Mouse (Mus musculus) forebrain, postnatal 0 days (tissue): Measurements from ENCODE around the gene Tspan9. TPM values are rescaled to one million over a fixed set of nuclear protein-coding genes. Genes with fewer than 3 reads are reported as not detected.

Source experiments
- ATAC-seq: fragments of 200-750 bp; cut with Nextera tagmentation; 2 replicates; pipeline ENCODE4 v1.8.0; 2017; ENCODE audit warnings: mild to moderate bottlenecking, moderate library complexity
- DNase-seq: peaks from one replicate; pipeline ENCODE4 v3.0.0-alpha.2; 2015
- H3K27ac ChIP-seq: fragments of 300-500 bp; sonication (generic); 2 replicates; pipeline ENCODE4 v1.5.1; 2014; ENCODE audit warnings: low read depth, mild to moderate bottlenecking, antibody characterized with exemption, low read length, moderate library complexity, mixed read lengths
- H3K27me3 ChIP-seq: fragments of 300-500 bp; sonication (generic); 2 replicates; pipeline ENCODE4 v1.6.1; 2014; ENCODE audit warnings: mild to moderate bottlenecking, low read length, mixed read lengths; ENCODE audit not compliant: insufficient read depth
- H3K36me3 ChIP-seq: fragments of 300-500 bp; sonication (generic); 2 replicates; pipeline ENCODE4 v1.6.1; 2014; ENCODE audit warnings: mild to moderate bottlenecking, moderate library complexity; ENCODE audit not compliant: insufficient read depth
- H3K4me1 ChIP-seq: fragments of 300-500 bp; sonication (generic); 2 replicates; pipeline ENCODE4 v1.6.1; 2014; ENCODE audit warnings: antibody characterized with exemption; ENCODE audit not compliant: insufficient read depth
- H3K4me2 ChIP-seq: fragments of 300-500 bp; sonication (generic); 2 replicates; pipeline ENCODE4 v1.6.1; 2014; ENCODE audit warnings: low read depth, mild to moderate bottlenecking, moderate library complexity
- H3K4me3 ChIP-seq: fragments of 300-500 bp; sonication (generic); 2 replicates; pipeline ENCODE4 v1.5.1; 2014; ENCODE audit warnings: low read depth, low read length, mixed read lengths
- H3K9ac ChIP-seq: fragments of 300-500 bp; sonication (generic); 2 replicates; pipeline ENCODE4 v1.6.1; 2014; ENCODE audit warnings: mild to moderate bottlenecking
- H3K9me3 ChIP-seq: fragments of 300-500 bp; sonication (generic); 2 replicates; pipeline ENCODE4 v1.6.1; 2016; ENCODE audit warnings: low read length
- CTCF ChIP-seq: sonication (generic); IDR thresholded peaks from 2 replicates; pipeline ENCODE4 v1.5.1; 2016; ENCODE audit warnings: antibody characterized with exemption, control low read depth, low read depth
- WGBS: fragments of 180-500 bp; shearing (Covaris S2); extraction: QIAGEN DNeasy Blood & Tissue Kit; methylation state at CpG from one replicate; pipeline ENCODE4 v1.1.7; 2014; 5-methylcytosine and 5-hydroxymethylcytosine counted together
- polyA plus RNA-seq: library from polyadenylated mRNA; unstranded; fragments of >200 nt; fragmentation: Nextera tagmentation; extraction: Ambion mirVana; gene quantifications from 2 replicates; pipeline ENCODE4 v1.2.1, GENCODE M21; 2015
- total RNA-seq: library from RNA; depleted of rRNA; stranded (reverse); fragments of >200 nt; gene quantifications from 2 replicates; pipeline ENCODE4 v1.2.3, GENCODE M21; 2014

Gene Tspan9
- total and polyA plus RNA-seq, 2 experiments from 2014 or later, result 63.9 to 150 TPM

GRCm38 (mm10) chr6:128125464-128125863 is 17.9 kb downstream of the Tspan9 start:
- H3K9ac ChIP-seq, result no peak overlapping the region
- no peaks in the 10 kb centered on the region for H3K27me3 ChIP-seq
- ATAC-seq (no peak), DNase-seq (no peak)
- H3K27ac ChIP-seq, result no peak overlapping the region
- no peaks in the 10 kb centered on the region for H3K9me3 ChIP-seq
- H3K36me3 ChIP-seq, result no peaks in the 10 kb centered on the region
- 0 out of 2 replicates have a peak, but pooled peaks cover 3% of the 10 kb centered on the region for H3K4me1 ChIP-seq
- H3K4me2 ChIP-seq, result no peak overlapping the region
- no peak overlapping the region for H3K4me3 ChIP-seq
- WGBS, result 78% methylated on average over 3 of the region's 3 CpGs
- no peak for TF ChIP-seq CTCF

DNA sequence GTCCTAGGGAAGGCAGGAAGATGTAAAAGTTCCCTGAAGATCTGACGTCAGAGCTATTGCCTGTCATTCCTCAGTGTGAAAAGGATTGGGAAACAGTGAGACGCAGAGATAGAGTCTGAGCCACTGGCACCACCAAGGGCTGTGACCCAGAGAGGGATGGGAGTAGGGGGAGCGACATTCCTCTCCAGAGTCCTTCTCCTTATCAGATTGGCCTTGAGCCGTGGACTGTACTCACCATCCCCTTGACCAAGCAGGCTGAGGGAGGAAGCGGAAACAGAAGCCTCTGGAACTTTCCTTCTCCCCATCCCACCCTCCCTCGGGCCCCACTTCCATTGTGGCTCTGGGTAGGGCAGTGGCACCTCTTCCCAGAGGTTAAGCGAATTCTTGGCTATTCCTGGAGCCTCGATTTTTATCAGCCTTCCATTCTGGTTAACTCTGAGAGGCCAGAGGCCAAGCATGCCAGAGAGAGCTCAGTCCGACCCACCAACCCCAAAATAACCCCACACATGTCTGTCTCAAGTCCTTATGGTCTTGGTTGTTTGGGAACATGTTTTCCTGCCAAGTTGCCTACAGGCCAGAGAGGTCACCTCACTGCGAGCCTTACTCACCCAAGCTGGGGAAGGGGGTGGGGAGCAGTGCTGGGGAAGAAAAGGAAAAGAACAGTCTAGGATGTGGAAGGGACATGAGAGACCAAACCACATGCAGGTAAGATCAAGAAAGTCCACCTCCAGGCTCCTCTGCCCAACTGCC is 19.0 kb downstream of the Tspan9 start:
- no peak for DNase-seq
- no peaks in the 10 kb centered on the region for H3K36me3 ChIP-seq
- H3K9me3 ChIP-seq, result no peaks in the 10 kb centered on the region

DNA sequence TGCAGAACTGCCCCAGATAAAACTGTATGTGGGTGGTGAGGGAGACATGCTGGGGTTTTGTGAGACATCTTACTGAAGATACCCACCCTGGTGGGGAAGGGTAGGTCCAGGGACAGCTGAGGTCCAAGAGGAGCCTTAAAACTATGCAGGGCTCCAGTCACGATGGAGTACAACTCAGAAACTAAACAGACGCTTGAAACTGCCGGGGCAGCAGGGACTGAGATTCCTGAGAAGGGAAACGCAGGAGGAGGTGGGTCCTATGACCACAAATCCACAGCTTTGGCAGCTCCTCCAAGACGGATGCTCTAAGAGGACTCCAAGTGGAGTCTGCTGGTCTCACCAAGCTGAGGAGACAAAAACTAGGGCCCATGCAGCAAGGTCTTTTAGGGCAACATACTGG is 21.3 kb downstream of the Tspan9 start:
- peak overlapping the region; percentile 62 for H3K27ac ChIP-seq
- DNase-seq (no peak), ATAC-seq (no peak)
- no peak overlapping the region for H3K4me3 ChIP-seq
- 0 out of 2 replicates have a peak, but pooled peaks cover 3% of the 10 kb centered on the region for H3K4me1 ChIP-seq
- H3K36me3 ChIP-seq, result no peaks in the 10 kb centered on the region
- H3K27me3 ChIP-seq, result no peaks in the 10 kb centered on the region
- 64% methylated on average over 5 of the region's 5 CpGs for WGBS
- no peaks in the 10 kb centered on the region for H3K9me3 ChIP-seq
- no peak overlapping the region for H3K9ac ChIP-seq
- no peak overlapping the region for H3K4me2 ChIP-seq
- no peak for TF ChIP-seq CTCF

More for the DNA sequence above, 19.0 kb downstream of the Tspan9 start:
- no peak overlapping the region for H3K4me2 ChIP-seq
- TF ChIP-seq CTCF, result no peak
- H3K27ac ChIP-seq, result no peak overlapping the region
- H3K4me1 ChIP-seq, result 0 out of 2 replicates have a peak, but pooled peaks cover 3% of the 10 kb centered on the region
- H3K9ac ChIP-seq, result no peak overlapping the region
- WGBS, result 82% methylated on average over 10 of the region's 10 CpGs
- no peak for ATAC-seq
- no peak overlapping the region for H3K4me3 ChIP-seq
- no peaks in the 10 kb centered on the region for H3K27me3 ChIP-seq

DNA sequence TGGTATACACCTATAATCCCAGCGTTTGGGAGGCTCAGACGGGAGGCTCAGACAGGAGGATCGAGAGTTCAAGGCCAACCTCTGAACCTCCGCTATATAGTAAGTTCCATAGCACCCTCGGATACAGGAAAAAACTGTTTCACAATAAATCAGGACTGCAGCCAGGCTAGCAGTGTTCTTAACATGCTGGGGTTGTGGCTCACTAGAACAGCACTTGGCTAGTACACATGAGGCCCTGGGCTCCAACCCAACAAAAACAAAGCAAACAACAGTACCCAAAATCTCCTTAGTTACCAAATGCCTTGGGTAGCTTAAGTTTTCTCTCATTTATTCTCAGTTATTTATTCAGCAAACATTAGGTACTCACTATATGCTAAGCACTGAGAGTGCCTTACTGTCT is 21.7 kb downstream of the Tspan9 start:
- Histone ChIP-seq H3K27ac (peak overlapping the region; percentile 62), H3K36me3 (no peaks in the 10 kb centered on the region), H3K9me3 (no peaks in the 10 kb centered on the region), H3K27me3 (no peaks in the 10 kb centered on the region), H3K9ac (no peak overlapping the region), H3K4me2 (no peak overlapping the region), H3K4me1 (0 out of 2 replicates have a peak, but pooled peaks cover 3% of the 10 kb centered on the region), H3K4me3 (no peak overlapping the region)
- TF ChIP-seq CTCF, result no peak
- WGBS, result 75% methylated on average over 5 of the region's 5 CpGs
- ATAC-seq (peak; percentile 49), DNase-seq (peak; percentile 56)

- Histone ChIP-seq H3K9me3 (no peaks in the 10 kb centered on the region), H3K27ac (no peak overlapping the region), H3K36me3 (no peaks in the 10 kb centered on the region), H3K4me2 (no peak overlapping the region), H3K27me3 (no peaks in the 10 kb centered on the region), H3K4me3 (no peak overlapping the region), H3K4me1 (0 out of 2 replicates have a peak, but pooled peaks cover 3% of the 10 kb centered on the region), H3K9ac (no peak overlapping the region)
- no peak for TF ChIP-seq CTCF
- WGBS, result 83% methylated on average over 12 of the region's 12 CpGs
- DNase-seq (no peak), ATAC-seq (no peak)
Measured at GRCm38 (mm10) chr6:128120806-128121205, 22.6 kb downstream of the Tspan9 start.

- no peak for ATAC-seq
Measured at GRCm38 (mm10) chr6:128118670-128119230, 24.6 kb downstream of the Tspan9 start.

More at GRCm38 (mm10) chr6:128118670-128119230, 24.6 kb downstream of the Tspan9 start:
- DNase-seq, result no peak
- WGBS, result 95% methylated on average over 7 of the region's 7 CpGs
- no peak overlapping the region for H3K9ac ChIP-seq
- no peaks in the 10 kb centered on the region for H3K27me3 ChIP-seq
- H3K27ac ChIP-seq, result no peak overlapping the region
- H3K4me2 ChIP-seq, result no peak overlapping the region
- H3K9me3 ChIP-seq, result no peaks in the 10 kb centered on the region
- H3K4me3 ChIP-seq, result no peak overlapping the region
- no peak for TF ChIP-seq CTCF
- H3K4me1 ChIP-seq, result peaks cover 6% of the 10 kb centered on the region; the same call in 1 of the 2 replicates
- no peaks in the 10 kb centered on the region for H3K36me3 ChIP-seq
